Mouse (Mus musculus) NIH3T3 (cell line): ENCODE measurements around the gene Gm19965.

Experiments used
- DNase-seq: peaks from one replicate; pipeline ENCODE4 v3.0.0-alpha.2; 2012; ENCODE audit warnings: low read depth

Gene Gm19965

GRCm38 (mm10) chr1:116802683-116803082, at the start of gene Gm19965:
TSS of gene Gm19965 (plus strand) at chr1:116802983.
- DNase-seq = no peak

GRCm38 (mm10) chr1:116782471-116782989, 20.3 kb upstream of the Gm19965 start:
- no peak for DNase-seq
